Mouse (Mus musculus): Measurements from ENCODE around the gene Ccnf. TPM values are rescaled to one million over a fixed set of nuclear protein-coding genes. Genes with fewer than 3 reads are reported as not detected.
A peak's percentile ranks its signal among the peaks of the same experiment; 100 is the strongest.

Ccnf gene
- polyA plus RNA-seq, 1 experiment from 2014 or later: 30.1 TPM

DNA sequence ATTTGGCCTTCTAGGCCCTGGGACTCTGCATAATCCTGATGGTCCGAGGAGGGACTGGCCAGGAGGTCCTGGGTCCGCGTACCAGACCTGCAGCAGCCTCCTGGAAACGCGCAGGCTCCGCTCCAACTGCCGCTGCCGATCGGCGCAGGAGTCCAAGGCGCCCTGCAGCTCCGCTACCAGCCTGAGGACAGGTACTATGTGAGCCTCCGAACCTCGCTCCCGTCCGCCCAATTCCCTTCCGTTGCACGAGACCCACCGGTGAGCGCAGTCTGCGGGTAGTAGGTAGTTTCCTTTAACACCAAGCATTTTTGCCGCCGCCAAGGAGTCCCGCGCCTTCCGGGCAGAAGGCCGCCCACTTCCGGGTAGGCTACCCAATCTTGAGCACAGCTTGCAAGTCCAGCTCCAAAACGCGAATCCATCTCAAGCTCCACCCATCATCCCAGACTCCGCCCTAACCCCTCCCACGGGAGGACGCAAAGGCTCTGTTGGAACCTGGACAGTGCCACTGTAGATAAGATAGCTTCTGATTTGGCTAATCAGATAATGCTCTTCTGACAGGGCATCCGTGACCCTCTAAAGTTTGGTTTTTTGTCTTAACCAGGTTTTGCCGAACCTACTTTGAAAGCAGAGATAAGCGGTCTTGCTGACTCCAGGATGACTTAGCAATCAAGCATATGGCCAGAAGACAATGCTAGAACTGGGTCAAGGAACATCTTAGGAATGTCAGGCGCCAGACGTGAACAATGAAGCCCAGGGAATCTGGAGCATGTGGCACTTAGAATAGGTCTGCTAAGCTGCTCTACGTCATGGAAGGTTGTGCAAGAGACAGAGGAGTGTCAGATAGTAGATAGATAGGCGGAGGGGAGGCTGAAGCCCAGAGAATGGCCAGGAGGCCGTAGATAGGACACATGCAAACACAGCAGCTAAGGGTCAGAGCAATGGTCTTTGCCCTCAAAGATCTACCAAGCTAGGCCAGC lies 30.6 kb downstream of the Ccnf start, which contains the start of gene Tedc2:
Gene Tedc2, minus strand, starts transcription at position 417 of the 977 bp plus-strand sequence.
- peak within 1 kb of the TSS; percentile 76 for H3K9ac ChIP-seq (replicated peaks)
- peak within 1 kb of the TSS; percentile 81 for H3K4me2 ChIP-seq (replicated peaks)
- H3K9me3 ChIP-seq: no peaks in the 10 kb centered on the region
- H3K4me1 ChIP-seq: peaks cover 14% of the 10 kb centered on the region
- peak within 1 kb of the TSS; percentile 51 for H3K27ac ChIP-seq (replicated peaks)
- 5% methylated on average over 41 of the region's 41 CpGs for WGBS
- no peaks in the 10 kb centered on the region for H3K27me3 ChIP-seq
- peak; percentile 97 for ATAC-seq (replicated peaks)
- peak within 1 kb of the TSS; percentile 80 for H3K4me3 ChIP-seq
- peaks cover 35% of the 10 kb centered on the region for H3K36me3 ChIP-seq

- no peaks in the 10 kb centered on the region for H3K9me3 ChIP-seq
- no peaks in the 10 kb centered on the region for H3K27me3 ChIP-seq
- no peak overlapping the region for H3K27ac ChIP-seq (replicated peaks)
- H3K4me1 ChIP-seq: peaks cover 20% of the 10 kb centered on the region
- ATAC-seq (replicated peaks): no peak
- H3K9ac ChIP-seq (replicated peaks): no peak overlapping the region
- H3K36me3 ChIP-seq: peaks cover 25% of the 10 kb centered on the region
- no peak overlapping the region for H3K4me3 ChIP-seq
- 69% methylated on average over 4 of the region's 4 CpGs for WGBS
- no peak overlapping the region for H3K4me2 ChIP-seq (replicated peaks)
These were observed 34.4 kb downstream of the Ccnf start for GRCm38 (mm10) chr17:24216836-24217235.

DNA sequence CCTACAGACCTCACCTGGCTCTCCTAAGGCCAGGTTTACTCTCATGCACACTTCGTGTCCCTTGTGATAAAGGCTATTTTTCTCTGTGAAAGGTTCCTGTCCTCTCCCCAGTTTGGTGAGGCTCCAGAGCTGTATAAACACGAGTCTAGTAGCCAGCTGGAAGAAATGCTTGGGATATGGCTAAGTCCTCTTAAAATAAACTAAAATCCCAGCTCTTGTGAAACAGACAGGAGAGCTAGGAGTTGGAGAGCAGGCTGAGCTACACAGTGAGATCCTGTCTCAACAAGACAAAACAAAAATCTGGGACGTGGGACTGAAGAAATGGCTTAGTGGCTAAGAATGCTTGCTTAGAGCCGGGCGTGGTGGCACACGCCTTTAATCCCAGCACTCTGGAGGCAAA lies 38.1 kb downstream of the Ccnf start:
- Histone ChIP-seq H3K4me1 (peaks cover 37% of the 10 kb centered on the region), H3K27ac (replicated peaks) (no peak overlapping the region), H3K9me3 (no peaks in the 10 kb centered on the region), H3K36me3 (peaks cover 25% of the 10 kb centered on the region), H3K4me3 (no peak overlapping the region), H3K9ac (replicated peaks) (no peak overlapping the region), H3K27me3 (no peaks in the 10 kb centered on the region), H3K4me2 (replicated peaks) (no peak overlapping the region)
- WGBS: 80% methylated on average over 6 of the region's 6 CpGs
- no peak for ATAC-seq (replicated peaks)

DNA sequence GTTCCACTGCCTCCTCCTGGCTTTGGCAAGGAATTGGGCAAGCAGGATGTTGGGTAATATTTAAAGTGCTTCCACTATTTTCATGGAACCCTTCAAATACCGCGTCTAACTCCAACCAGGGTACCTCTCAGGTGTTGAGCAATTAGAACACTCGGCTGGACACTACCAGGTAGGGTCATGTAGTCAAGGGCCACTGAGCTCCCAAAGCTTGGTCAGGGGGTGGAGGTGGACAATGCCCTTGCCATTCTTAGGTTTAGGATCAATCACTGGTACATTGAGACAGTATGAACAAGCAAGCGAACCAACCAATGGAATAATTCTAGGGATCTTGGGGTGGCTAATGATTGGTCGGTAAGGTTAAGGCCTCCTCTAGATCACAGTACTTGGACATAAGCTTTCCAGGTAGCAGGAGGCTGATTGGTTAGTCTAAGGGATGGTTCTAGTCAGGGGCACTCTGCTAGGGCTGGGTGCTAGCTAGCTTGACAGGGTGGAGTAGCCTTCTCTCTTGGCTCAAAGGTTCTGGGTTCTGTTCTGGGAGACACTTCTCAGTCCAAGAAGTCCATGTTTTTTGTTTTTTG lies 38.8 kb downstream of the Ccnf start:
- peaks cover 22% of the 10 kb centered on the region for H3K36me3 ChIP-seq
- peaks cover 5% of the 10 kb centered on the region; the same call in 1 of the 2 replicates for H3K27me3 ChIP-seq
- H3K9ac ChIP-seq (replicated peaks): no peak overlapping the region
- no peak for ATAC-seq (replicated peaks)
- no peak overlapping the region for H3K27ac ChIP-seq (replicated peaks)
- no peaks in the 10 kb centered on the region for H3K9me3 ChIP-seq
- H3K4me2 ChIP-seq (replicated peaks): peak overlapping the region; percentile 92
- H3K4me3 ChIP-seq: peak overlapping the region; percentile 55
- WGBS: 29% methylated on average over 5 of the region's 5 CpGs
- peaks cover 43% of the 10 kb centered on the region for H3K4me1 ChIP-seq

GRCm38 (mm10) chr17:24211631-24212440 lies 39.4 kb downstream of the Ccnf start:
- peak; percentile 62 for ATAC-seq (replicated peaks)
- Histone ChIP-seq H3K4me2 (replicated peaks) (peak overlapping the region; percentile 92), H3K9ac (replicated peaks) (peak overlapping the region; percentile 73), H3K4me1 (peaks cover 50% of the 10 kb centered on the region), H3K36me3 (peaks cover 16% of the 10 kb centered on the region), H3K9me3 (no peaks in the 10 kb centered on the region), H3K27me3 (peaks cover 12% of the 10 kb centered on the region; the same call in 1 of the 2 replicates), H3K4me3 (peak overlapping the region; percentile 55), H3K27ac (replicated peaks) (peak overlapping the region; percentile 52)
- WGBS: 1% methylated on average over 37 of the region's 37 CpGs

GRCm38 (mm10) chr17:24210591-24210990 lies 40.7 kb downstream of the Ccnf start:
- peaks cover 7% of the 10 kb centered on the region for H3K36me3 ChIP-seq
- no peak for ATAC-seq (replicated peaks)
- WGBS: 92% methylated on average over 3 of the region's 3 CpGs
- H3K27ac ChIP-seq (replicated peaks): no peak overlapping the region
- H3K27me3 ChIP-seq: peaks cover 12% of the 10 kb centered on the region; the same call in 1 of the 2 replicates
- H3K9ac ChIP-seq (replicated peaks): no peak overlapping the region
- no peaks in the 10 kb centered on the region for H3K9me3 ChIP-seq
- H3K4me2 ChIP-seq (replicated peaks): no peak overlapping the region
- no peak overlapping the region for H3K4me3 ChIP-seq
- peaks cover 63% of the 10 kb centered on the region for H3K4me1 ChIP-seq

GRCm38 (mm10) chr17:24209916-24210240 lies 41.4 kb downstream of the Ccnf start:
- WGBS: 70% methylated on average over 3 of the region's 3 CpGs
- H3K36me3 ChIP-seq: no peaks in the 10 kb centered on the region; the same call in 1 of the 2 replicates
- H3K4me2 ChIP-seq (replicated peaks): peak overlapping the region; percentile 89; the same call in 1 of the 2 replicates
- peaks cover 12% of the 10 kb centered on the region; the same call in 1 of the 2 replicates for H3K27me3 ChIP-seq
- peaks cover 67% of the 10 kb centered on the region for H3K4me1 ChIP-seq
- peak overlapping the region; percentile 63 for H3K27ac ChIP-seq (replicated peaks)
- no peak for ATAC-seq (replicated peaks)
- 0 out of 2 replicates have a peak overlapping the region, but pooled peaks have one; percentile 68 for H3K9ac ChIP-seq (replicated peaks)
- peak overlapping the region; percentile 84; the same call in 1 of the 2 replicates for H3K4me3 ChIP-seq
- H3K9me3 ChIP-seq: no peaks in the 10 kb centered on the region

GRCm38 (mm10) chr17:24209043-24209915 lies 42.0 kb downstream of the Ccnf start, which contains the start of gene Ntn3:
Gene Ntn3 (minus strand): TSS chr17:24209531.
- Histone ChIP-seq H3K27me3 (peaks cover 12% of the 10 kb centered on the region; the same call in 1 of the 2 replicates), H3K4me1 (peaks cover 73% of the 10 kb centered on the region), H3K4me3 (peak within 1 kb of the TSS; percentile 84), H3K9ac (replicated peaks) (peak within 1 kb of the TSS; percentile 68), H3K4me2 (replicated peaks) (peak within 1 kb of the TSS; percentile 89), H3K36me3 (no peaks in the 10 kb centered on the region), H3K9me3 (no peaks in the 10 kb centered on the region), H3K27ac (replicated peaks) (peak within 1 kb of the TSS; percentile 63)
- peak; percentile 12 for ATAC-seq (replicated peaks)
- 1% methylated on average over 43 of the region's 43 CpGs for WGBS

GRCm38 (mm10) chr17:24208641-24209042 lies 42.6 kb downstream of the Ccnf start:
- WGBS: 3% methylated on average over 29 of the region's 29 CpGs
- ATAC-seq (replicated peaks): no peak
- peaks cover 79% of the 10 kb centered on the region for H3K4me1 ChIP-seq
- peak overlapping the region; percentile 84 for H3K4me3 ChIP-seq
- peak overlapping the region; percentile 68 for H3K9ac ChIP-seq (replicated peaks)
- peaks cover 12% of the 10 kb centered on the region; the same call in 1 of the 2 replicates for H3K27me3 ChIP-seq
- peak overlapping the region; percentile 63 for H3K27ac ChIP-seq (replicated peaks)
- H3K4me2 ChIP-seq (replicated peaks): peak overlapping the region; percentile 89
- H3K36me3 ChIP-seq: no peaks in the 10 kb centered on the region
- no peaks in the 10 kb centered on the region for H3K9me3 ChIP-seq

DNA sequence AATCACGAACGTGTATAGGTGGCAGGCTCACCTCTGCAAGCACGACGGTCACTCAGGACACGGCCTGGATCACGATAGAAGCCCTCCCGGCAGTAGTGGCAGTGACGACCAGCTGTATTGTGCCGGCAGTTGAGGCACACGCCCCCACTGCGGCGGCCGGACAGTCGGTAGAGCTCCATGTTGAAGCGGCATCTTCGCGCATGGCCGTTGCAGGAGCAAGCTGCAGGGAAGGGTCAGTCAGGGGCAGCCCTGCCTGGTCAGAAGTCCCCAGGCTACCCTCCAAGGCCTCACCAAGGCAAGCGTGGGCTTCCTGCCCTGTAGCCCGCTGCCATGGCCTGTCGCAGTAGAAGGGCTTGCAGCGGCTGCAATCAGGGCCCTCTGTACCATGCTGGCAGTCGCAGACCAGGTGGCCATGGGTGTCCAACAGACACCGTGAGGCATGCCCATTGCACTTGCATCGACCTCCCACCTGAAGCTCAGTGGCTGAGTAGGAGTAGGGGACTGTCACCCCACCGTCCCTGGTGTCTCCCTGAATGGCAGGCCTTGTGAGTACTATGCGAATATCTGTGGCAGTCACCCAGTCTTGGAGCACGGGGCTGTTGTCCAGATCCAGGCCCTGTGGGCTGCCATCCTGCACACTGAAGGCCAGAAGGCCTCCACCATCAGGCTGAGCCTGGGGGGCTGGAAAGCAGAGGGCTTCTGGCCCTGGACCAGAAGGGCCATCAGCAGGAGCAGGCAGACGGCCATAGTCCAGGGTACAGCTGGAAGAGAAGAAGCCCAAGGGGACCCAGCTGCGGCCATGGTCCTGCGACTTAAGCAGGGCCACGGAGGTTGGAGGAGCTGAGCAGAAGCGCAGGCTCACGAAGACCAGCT lies 43.3 kb downstream of the Ccnf start:
- H3K27ac ChIP-seq (replicated peaks): no peak overlapping the region

More for the DNA sequence above, 43.3 kb downstream of the Ccnf start:
- Histone ChIP-seq H3K9me3 (no peaks in the 10 kb centered on the region), H3K27me3 (peaks cover 12% of the 10 kb centered on the region; the same call in 1 of the 2 replicates), H3K4me2 (replicated peaks) (peak overlapping the region; percentile 89), H3K36me3 (no peaks in the 10 kb centered on the region), H3K4me1 (peaks cover 85% of the 10 kb centered on the region), H3K9ac (replicated peaks) (peak overlapping the region; percentile 68), H3K4me3 (peak overlapping the region; percentile 84)
- 65% methylated on average over 34 of the region's 34 CpGs for WGBS
- no peak for ATAC-seq (replicated peaks)

Data from forebrain, embryonic 15.5 days (tissue).